Mouse (Mus musculus) liver, embryonic 11.5 days (tissue): ENCODE results near the gene Sorcs2. TPM values are rescaled to one million over a fixed set of nuclear protein-coding genes. Genes with fewer than 3 reads are reported as not detected.
"Not testable (repeated sequence)": the region's sequence is repeated elsewhere in the genome, so short reads cannot be mapped to it uniquely, and the experiment has no call there.

Experiments
- ATAC-seq: fragments of 200-750 bp; cut with Nextera tagmentation; replicated peaks from 2 replicates; pipeline ENCODE4 v1.8.0; 2017; ENCODE audit warnings: moderate number of reproducible peaks, mild to moderate bottlenecking, moderate TSS enrichment, moderate library complexity; ENCODE audit not compliant: low FRiP score
- DNase-seq: peaks from one replicate; pipeline ENCODE4 v3.0.0-alpha.2; 2017; ENCODE audit warnings: low spot score
- H3K27ac ChIP-seq: fragments of 300-500 bp; sonication (generic); 2 replicates; pipeline ENCODE4 v1.5.1; 2014; ENCODE audit warnings: mild to moderate bottlenecking, low read depth, low read length, control low read depth
- H3K27me3 ChIP-seq: fragments of 300-500 bp; sonication (generic); replicated peaks from 2 replicates; pipeline ENCODE4 v1.6.1; 2014; ENCODE audit warnings: low read length, mixed read lengths; ENCODE audit not compliant: control insufficient read depth, insufficient read depth
- H3K36me3 ChIP-seq: fragments of 300-500 bp; sonication (generic); 2 replicates; pipeline ENCODE4 v1.6.1; 2014; ENCODE audit warnings: mild to moderate bottlenecking, low read length, moderate library complexity, mixed read lengths; ENCODE audit not compliant: control insufficient read depth, insufficient read depth
- H3K4me1 ChIP-seq: fragments of 300-500 bp; sonication (generic); replicated peaks from 2 replicates; pipeline ENCODE4 v1.6.1; 2014; ENCODE audit warnings: low read length, mixed read lengths; ENCODE audit not compliant: control insufficient read depth, insufficient read depth
- H3K4me2 ChIP-seq: fragments of 300-500 bp; sonication (generic); 2 replicates; pipeline ENCODE4 v1.6.1; 2014; ENCODE audit warnings: mild to moderate bottlenecking, control low read depth, moderate library complexity
- H3K4me3 ChIP-seq: fragments of 300-500 bp; sonication (generic); 2 replicates; pipeline ENCODE4 v1.5.1; 2014; ENCODE audit warnings: low read depth, low read length, control low read depth
- H3K9ac ChIP-seq: fragments of 300-500 bp; sonication (generic); 2 replicates; pipeline ENCODE4 v1.6.1; 2014; ENCODE audit warnings: low read depth, low read length, control low read depth
- H3K9me3 ChIP-seq: fragments of 300-500 bp; sonication (generic); 2 replicates; pipeline ENCODE4 v1.6.1; 2016; ENCODE audit warnings: low read length, inconsistent platforms, mixed read lengths; ENCODE audit not compliant: control insufficient read depth
- WGBS: fragments of 180-500 bp; shearing (Covaris S2); extraction: QIAGEN DNeasy Blood & Tissue Kit; methylation state at CpG from one replicate; pipeline ENCODE4 v1.1.7; 2014; 5-methylcytosine and 5-hydroxymethylcytosine counted together
- polyA plus RNA-seq: library from polyadenylated mRNA; unstranded; fragments of >200 nt; fragmentation: Nextera tagmentation; extraction: Ambion mirVana; gene quantifications from 2 replicates; pipeline ENCODE4 v1.2.1, GENCODE M21; 2014

The Sorcs2 gene
- polyA plus RNA-seq, 1 experiment from 2014 or later: 2.2 TPM

- Histone ChIP-seq H3K36me3 (no peaks in the 10 kb centered on the region), H3K27me3 (no peaks in the 10 kb centered on the region), H3K4me3 (no peak overlapping the region), H3K9me3 (no peaks in the 10 kb centered on the region), H3K4me1 (no peaks in the 10 kb centered on the region; the same call in 1 of the 2 replicates), H3K4me2 (no peak overlapping the region), H3K27ac (no peak overlapping the region), H3K9ac (no peak overlapping the region)
- ATAC-seq (no peak), DNase-seq (no peak)
- 79% methylated on average over 5 of the region's 5 CpGs for WGBS
Observed at GRCm38 (mm10) chr5:36257008-36257407, 140.9 kb downstream of the Sorcs2 start.

DNA sequence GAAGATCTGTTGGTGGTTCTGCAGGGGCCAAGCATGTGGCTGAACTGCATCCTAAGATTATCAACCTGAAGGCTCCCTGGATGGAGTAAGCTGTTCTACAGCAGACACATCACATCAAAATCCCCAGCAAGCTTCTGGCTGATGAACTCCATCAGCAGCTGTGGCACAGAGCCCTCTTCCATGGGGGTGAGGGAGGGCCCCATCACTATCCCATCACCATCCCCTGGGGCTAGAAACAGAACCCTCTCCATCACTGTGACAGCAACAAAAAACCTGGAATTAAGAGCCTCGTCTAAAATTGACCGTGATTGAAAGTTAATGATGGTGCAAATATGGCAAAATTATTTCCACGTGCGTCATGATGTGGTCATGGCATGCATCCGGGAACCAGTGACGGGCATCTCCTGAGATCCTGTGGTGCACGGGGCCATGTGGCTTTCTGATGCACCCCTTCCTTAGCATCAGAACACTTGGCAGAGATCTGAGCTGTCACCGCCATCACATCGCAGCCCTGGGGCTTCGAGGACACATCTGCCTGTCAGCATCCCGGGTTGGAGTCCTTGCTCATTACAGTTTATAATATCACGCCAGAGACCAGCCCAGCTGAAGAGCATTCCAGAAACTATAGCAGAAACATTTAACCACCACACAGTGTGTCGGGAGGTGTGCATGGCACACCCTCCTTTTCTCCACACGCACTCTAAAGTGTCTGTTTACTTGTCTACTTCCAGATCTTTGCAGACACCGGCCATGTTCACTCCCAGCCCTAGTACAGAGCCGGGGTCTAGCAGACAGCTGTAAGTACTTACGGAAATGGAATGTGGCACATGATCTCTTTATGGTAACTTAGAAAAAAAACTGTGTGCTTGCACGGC, 143.1 kb downstream of the Sorcs2 start:
- DNase-seq (no peak), ATAC-seq (no peak)
- Histone ChIP-seq H3K27me3 (no peaks in the 10 kb centered on the region), H3K27ac (no peak overlapping the region), H3K4me2 (no peak overlapping the region), H3K4me3 (no peak overlapping the region), H3K36me3 (no peaks in the 10 kb centered on the region), H3K9ac (no peak overlapping the region), H3K4me1 (no peaks in the 10 kb centered on the region), H3K9me3 (no peaks in the 10 kb centered on the region)
- 75% methylated on average over 18 of the region's 18 CpGs for WGBS

DNA sequence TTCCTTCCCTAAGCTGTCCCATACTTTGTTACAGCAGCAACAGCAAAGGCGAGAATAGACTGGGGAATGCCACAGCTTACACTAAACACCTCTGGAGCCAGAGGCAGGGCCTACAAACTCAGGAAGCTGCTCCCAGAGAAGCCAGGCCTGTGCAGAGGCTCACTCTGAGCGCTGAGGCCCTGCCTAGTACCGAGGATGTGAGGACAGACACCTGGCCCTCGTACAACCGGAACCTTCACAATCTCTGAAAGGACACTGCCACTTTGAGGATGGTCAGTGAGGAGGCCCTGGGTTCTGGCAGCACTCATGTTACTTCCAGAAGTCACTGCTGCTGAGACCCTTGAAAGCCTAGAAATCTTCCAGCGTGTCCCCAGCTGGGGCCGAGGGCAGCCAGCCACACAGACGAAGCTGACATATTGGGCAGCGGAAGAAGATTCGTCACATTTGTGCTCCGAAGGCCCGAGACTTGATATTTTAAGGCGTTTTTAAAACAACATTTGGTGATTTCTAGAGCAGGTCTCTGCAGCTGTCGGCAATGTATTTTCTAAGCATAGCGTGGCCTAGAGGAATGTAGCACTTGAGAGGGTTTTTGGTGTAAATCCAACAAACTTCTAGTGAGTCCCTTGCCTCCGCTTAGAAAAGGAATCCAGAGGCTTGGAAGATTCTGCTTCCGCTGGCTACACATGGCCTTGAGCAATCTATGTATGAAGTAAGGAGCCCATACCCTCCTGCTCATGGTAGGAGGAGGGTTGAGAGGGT, 145.0 kb downstream of the Sorcs2 start:
- H3K9ac ChIP-seq: no peak overlapping the region
- H3K4me3 ChIP-seq: no peak overlapping the region
- no peaks in the 10 kb centered on the region for H3K27me3 ChIP-seq
- no peaks in the 10 kb centered on the region for H3K9me3 ChIP-seq
- no peak for ATAC-seq
- 85% methylated on average over 17 of the region's 17 CpGs for WGBS
- H3K4me2 ChIP-seq: no peak overlapping the region
- DNase-seq: no peak
- no peak overlapping the region for H3K27ac ChIP-seq
- H3K4me1 ChIP-seq: no peaks in the 10 kb centered on the region
- H3K36me3 ChIP-seq: no peaks in the 10 kb centered on the region

- Histone ChIP-seq H3K4me2 (no peak overlapping the region), H3K4me3 (no peak overlapping the region), H3K27ac (no peak overlapping the region), H3K36me3 (no peaks in the 10 kb centered on the region), H3K27me3 (no peaks in the 10 kb centered on the region), H3K9ac (no peak overlapping the region), H3K4me1 (no peaks in the 10 kb centered on the region), H3K9me3 (no peaks in the 10 kb centered on the region)
- DNase-seq (no peak), ATAC-seq (no peak)
- WGBS: 72% methylated on average over 3 of the region's 3 CpGs
Observed at GRCm38 (mm10) chr5:36248022-36248421, 149.9 kb downstream of the Sorcs2 start.

- not testable (repeated sequence) for H3K36me3 ChIP-seq, DNase-seq, H3K4me3 ChIP-seq, ATAC-seq, H3K27ac ChIP-seq, H3K27me3 ChIP-seq, H3K9ac ChIP-seq, H3K4me2 ChIP-seq, H3K4me1 ChIP-seq, H3K9me3 ChIP-seq
- 89% methylated on average over 7 of the region's 10 CpGs for WGBS
Observed at GRCm38 (mm10) chr5:36237526-36237925, 160.4 kb downstream of the Sorcs2 start.

- Histone ChIP-seq H3K27me3 (no peaks in the 10 kb centered on the region), H3K4me3 (no peak overlapping the region), H3K9ac (no peak overlapping the region), H3K27ac (no peak overlapping the region), H3K9me3 (no peaks in the 10 kb centered on the region), H3K36me3 (no peaks in the 10 kb centered on the region), H3K4me2 (no peak overlapping the region), H3K4me1 (no peaks in the 10 kb centered on the region; the same call in 1 of the 2 replicates)
- ATAC-seq (no peak), DNase-seq (no peak)
- 73% methylated on average over 9 of the region's 9 CpGs for WGBS
Observed at GRCm38 (mm10) chr5:36230301-36230780, 167.6 kb downstream of the Sorcs2 start.

DNA sequence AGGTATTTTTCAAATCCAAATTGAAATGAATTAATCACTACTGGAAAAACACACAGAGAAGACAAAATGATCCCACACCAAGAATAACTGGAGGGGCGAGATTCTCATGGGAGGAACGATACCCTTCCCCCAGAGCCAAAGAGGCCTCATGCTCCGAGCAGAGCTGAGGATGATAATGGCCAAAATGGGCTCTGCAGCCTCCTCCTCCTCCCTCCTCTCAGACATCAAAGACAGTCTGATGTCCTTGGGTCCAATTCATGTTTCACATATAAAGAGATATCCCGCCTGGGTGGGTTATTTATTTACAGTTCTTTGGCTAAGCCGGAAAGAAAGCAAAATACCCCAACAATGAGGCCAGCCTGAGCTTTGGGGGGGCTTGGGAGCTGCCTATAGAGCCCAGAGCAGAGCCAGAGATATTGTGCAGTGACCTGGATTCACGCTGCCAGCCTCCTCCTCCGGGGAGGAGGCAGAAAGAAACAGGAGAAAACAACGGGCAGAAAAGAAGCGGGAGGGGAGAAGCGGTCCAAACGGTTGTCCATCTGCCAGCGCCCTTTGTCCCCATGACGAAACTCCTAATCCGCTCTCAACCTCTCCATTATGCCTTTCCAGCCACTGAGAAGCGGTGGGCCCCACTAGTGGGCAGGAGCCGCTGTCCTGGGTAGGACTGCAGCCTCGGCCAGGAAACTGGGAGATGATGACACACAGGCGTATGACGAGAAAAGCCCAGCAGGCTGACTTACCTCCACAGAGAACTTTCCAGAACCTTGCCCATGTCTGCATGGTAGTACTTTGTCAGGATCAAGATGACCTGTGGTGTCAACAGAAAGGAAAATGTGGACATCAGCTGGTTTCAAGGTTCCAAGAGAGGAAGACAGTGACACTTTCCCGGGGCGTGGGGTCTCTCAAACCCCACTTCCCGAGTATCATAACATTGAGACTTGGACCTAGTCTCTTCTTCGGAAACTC, 169.3 kb downstream of the Sorcs2 start:
- no peaks in the 10 kb centered on the region; the same call in 1 of the 2 replicates for H3K4me1 ChIP-seq
- H3K9me3 ChIP-seq: no peaks in the 10 kb centered on the region
- H3K27me3 ChIP-seq: no peaks in the 10 kb centered on the region

GRCm38 (mm10) chr5:36226296-36226695, 171.6 kb downstream of the Sorcs2 start:
- Histone ChIP-seq H3K9ac (no peak overlapping the region), H3K36me3 (no peaks in the 10 kb centered on the region), H3K27ac (no peak overlapping the region), H3K27me3 (no peaks in the 10 kb centered on the region), H3K4me1 (no peaks in the 10 kb centered on the region; the same call in 1 of the 2 replicates), H3K4me3 (no peak overlapping the region), H3K4me2 (no peak overlapping the region), H3K9me3 (no peaks in the 10 kb centered on the region)
- DNase-seq: no peak
- WGBS: 79% methylated on average over 11 of the region's 11 CpGs
- no peak for ATAC-seq

More for the DNA sequence above, 169.3 kb downstream of the Sorcs2 start:
- no peak overlapping the region for H3K4me2 ChIP-seq
- DNase-seq (no peak), ATAC-seq (no peak)
- 75% methylated on average over 23 of the region's 23 CpGs for WGBS
- H3K4me3 ChIP-seq: no peak overlapping the region
- H3K36me3 ChIP-seq: no peaks in the 10 kb centered on the region
- no peak overlapping the region for H3K9ac ChIP-seq
- H3K27ac ChIP-seq: no peak overlapping the region
